Mouse (Mus musculus) kidney, adult 9 months (tissue): ENCODE results near the gene Cdc25a.
A peak's percentile ranks its signal among the peaks of the same experiment; 100 is the strongest.

Source experiments
- DNase-seq: peaks from one replicate; pipeline ENCODE4 v3.0.0; 2022

Cdc25a gene

DNA sequence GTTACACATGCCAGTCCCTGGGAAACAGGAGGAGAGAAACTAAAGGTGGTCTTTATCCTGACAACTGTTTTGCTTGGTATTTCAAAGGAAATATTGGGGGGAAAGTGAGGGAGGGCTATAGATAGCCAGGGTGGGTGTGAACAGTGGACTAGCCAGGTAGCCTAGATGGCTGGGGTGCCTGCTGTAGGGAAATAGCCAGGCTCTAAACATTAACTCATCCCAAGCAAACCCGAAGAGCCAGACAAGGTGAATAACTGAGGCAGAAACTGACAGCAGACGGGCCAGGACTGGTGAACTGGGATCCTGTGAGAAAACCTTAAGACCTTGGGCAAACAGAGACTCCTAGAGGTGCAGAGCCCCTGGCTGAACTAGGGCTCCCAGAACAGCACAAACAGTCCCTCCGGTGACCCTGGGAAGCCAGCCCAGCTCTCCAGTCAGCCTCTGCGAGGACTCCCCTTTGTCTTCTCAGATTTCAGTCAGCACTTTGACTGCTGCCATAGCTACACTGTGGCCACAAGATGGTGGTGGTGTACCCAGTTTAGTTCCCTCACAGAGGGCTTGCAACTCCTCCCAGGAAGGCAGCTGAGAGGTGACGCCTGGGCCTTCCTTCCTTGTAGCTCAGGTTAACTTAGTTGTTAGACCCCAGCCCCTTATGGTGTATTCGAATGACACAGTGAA is 19.2 kb downstream of the Cdc25a start:
- peak; percentile 90 for DNase-seq

DNA sequence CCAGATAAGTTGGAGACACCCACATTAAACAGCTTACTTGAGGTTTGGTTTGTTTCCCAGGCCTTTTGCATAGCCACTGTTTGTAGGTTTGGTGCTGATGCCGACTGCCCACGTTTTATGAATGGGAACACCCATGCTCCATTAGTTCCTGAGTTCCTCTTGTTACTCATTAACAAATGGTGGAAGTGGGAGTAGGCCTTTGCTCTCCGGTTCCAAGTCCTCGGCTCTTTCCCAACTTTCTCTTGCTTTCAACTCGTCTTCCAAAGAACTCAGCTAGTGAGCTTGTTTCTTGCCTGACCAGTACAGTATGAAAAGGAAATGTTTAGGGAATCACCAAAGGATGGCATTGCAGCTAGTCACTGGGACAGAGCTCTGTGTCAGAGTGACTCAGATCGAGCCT is 20.2 kb downstream of the Cdc25a start:
- DNase-seq: peak; percentile 94

DNA sequence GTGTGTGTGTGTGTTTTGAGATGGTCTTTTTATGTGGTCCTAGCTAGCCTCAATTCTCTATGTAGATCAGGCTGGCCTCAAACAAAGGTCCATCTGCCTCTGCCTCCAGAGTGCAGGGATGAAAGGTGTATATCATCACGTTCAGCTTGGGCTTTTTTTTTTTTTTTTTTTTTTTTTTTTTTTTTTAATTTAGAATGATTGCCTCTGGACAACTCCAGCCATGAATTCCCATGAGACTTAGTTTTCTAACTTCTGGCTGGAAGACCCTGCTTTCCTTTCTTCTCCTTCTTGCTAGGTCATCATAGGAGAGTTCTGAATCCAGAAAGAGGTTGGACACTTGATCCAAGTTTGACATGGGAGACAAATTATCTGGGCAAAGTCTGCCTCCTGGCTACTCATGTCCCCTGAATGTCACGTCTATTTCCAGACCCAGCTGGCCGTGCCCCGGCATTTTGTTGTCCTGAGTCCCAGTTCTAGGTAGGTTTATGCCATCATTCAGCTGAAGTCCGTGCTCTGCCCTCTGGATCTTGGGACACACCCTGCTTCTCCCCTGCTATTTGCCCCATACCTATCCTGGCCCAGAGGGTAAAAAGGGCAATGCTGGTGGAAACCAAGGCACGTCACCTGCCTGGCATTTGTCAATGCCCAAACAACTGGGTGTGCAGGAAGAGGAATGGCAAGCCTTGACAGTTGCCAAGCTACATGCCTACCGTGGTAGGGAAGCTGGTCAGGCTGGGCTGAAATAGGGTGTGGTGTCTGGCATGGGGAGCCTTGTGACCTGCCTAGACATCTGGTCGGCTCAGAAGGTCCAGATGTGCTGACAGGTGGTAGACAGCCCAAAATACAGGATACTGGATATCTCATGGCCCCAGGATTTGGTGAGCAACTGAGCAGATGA is 21.1 kb downstream of the Cdc25a start:
- DNase-seq: peak; percentile 56

- no peak for DNase-seq
These were observed 22.6 kb downstream of the Cdc25a start for GRCm38 (mm10) chr9:109898027-109898426.

- DNase-seq: no peak
These were observed 24.0 kb downstream of the Cdc25a start for GRCm38 (mm10) chr9:109899361-109899760.

DNA sequence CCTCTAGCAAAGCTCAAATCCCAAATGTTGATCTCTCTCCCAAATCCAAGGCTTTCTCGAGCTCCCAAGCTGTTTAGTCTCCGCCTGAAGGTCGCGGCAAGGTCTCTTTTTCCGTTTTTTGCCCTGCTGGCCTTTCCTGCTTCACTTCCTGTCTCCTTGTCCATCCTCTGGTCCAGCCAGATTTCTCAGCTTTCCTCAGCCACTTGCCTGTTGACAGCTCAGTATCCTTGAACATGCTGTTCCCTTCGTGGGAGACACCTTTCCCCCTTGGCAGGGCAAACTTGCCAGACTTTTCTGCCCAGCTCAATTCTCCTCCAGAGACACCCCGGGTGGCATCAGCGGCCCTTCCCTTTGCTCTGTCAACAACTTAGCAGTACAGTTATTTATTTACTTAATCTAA is 24.4 kb downstream of the Cdc25a start:
- DNase-seq: peak; percentile 57

DNA sequence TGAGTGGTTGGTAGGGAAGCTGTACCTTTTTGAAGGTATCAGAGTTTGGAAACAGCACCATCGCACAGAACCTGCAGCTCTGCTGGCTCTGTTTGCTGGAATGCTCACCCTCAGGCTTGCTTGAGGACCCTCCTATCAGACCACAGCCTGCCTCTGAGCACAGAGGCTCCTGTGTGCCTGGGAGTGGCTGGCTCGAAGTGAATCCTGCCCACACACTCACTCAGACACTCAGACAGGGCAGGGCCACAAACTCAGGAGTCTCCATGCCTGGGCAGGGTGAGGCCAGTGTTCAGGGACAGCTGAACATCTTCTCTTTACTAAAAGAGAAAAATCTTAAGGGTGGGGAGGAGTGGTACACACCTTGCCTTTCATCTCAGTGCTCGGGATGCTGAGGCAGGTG is 25.2 kb downstream of the Cdc25a start:
- no peak for DNase-seq

- DNase-seq: no peak
These were observed 26.9 kb downstream of the Cdc25a start for GRCm38 (mm10) chr9:109902246-109902645.

DNA sequence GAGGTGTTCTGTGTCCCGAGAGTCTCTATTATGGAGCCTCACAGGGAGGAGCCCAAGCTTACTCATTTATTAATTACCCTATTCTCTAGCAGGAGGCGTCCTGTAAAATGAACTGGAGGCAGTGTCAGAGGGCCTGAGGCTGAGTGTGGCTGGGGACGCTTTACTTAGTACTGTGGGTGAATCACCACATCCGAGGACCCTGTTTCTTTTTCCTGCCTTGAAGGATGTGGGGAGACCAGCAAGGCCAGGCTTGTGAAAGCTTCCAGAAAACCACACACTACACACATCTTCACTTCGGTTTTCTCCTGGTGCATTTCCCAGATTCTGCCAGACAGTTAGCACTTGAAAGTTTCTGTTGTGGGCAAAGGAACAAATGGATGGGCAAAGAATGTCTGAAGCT is 27.4 kb downstream of the Cdc25a start:
- DNase-seq: no peak

- DNase-seq: peak; percentile 88
These were observed 31.9 kb downstream of the Cdc25a start for GRCm38 (mm10) chr9:109907300-109907699.

- DNase-seq: no peak
These were observed 32.5 kb downstream of the Cdc25a start for GRCm38 (mm10) chr9:109907774-109908465.

DNA sequence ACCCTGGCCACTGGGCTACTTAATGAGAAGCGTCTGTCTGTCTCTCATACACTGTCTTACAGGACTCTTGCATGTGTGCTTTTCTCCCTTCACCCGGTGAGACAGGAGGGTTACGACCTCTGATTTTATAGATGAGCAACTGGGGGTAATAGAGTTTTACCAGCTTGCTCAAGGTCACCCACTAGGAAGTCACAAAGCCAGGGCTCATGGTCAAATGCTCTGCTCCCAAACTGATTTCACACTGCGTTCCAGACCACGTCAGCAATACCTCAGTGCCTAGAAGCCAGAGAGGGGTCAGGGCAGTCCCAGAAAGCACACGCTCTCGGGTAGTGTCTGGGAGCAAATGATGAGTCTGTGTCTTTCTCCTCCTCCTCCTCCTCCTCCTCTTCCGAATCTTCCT is 33.7 kb downstream of the Cdc25a start:
- DNase-seq: no peak

GRCm38 (mm10) chr9:109909926-109910325 is 34.5 kb downstream of the Cdc25a start:
- DNase-seq: no peak

GRCm38 (mm10) chr9:109911779-109912178 is 36.4 kb downstream of the Cdc25a start:
- no peak for DNase-seq

GRCm38 (mm10) chr9:109914269-109914926 is 39.0 kb downstream of the Cdc25a start:
- DNase-seq: peak; percentile 37

GRCm38 (mm10) chr9:109917931-109918330 is 42.6 kb downstream of the Cdc25a start:
- no peak for DNase-seq

DNA sequence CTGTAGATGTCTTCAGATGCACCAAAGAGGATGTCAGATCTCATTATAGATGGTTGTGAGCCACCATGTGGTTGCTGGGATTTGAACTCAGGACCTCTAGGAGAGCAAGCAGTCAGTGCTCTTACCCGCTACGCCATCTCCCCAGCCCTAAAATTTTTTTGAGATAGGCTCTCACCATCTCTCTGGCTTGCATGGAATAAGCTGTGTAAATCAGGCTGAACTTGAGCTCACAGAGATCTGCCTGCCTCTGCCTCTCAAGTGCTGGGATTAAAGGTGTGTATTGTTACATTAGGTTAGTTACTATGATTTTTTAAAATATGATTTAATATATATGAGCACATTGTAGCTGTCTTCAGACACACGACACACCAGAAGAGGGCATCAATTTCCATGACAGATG is 53.8 kb downstream of the Cdc25a start:
- DNase-seq: no peak

- no peak for DNase-seq
These were observed 54.7 kb downstream of the Cdc25a start for GRCm38 (mm10) chr9:109930063-109930462.

- no peak for DNase-seq
These were observed 55.4 kb downstream of the Cdc25a start for GRCm38 (mm10) chr9:109930752-109931151.

GRCm38 (mm10) chr9:109931257-109932171 is 56.1 kb downstream of the Cdc25a start, which contains the start of gene Map4:
TSS of gene Map4 (plus strand) at chr9:109931460.
- DNase-seq: peak; percentile 98

DNA sequence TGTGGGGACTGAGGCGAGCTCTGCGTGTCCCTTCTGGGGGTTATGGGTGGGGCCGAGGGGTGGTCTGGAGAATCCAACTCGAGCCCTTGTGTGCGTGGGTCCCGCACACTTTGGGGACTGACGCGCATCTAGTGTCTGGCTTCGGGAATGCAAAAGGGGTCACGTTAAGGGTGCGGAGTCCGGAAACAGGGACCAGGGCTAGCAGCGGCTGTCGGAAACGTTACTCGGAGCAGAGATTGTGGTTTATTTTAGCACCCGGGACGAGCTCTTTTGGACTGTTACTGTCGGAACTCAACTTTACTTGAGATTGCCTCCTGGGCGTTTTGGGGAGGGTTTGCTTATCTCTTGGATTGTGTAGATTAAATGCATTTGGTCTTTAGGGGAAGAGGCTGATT is 57.0 kb downstream of the Cdc25a start:
- DNase-seq: peak; percentile 42
